Mouse (Mus musculus): ENCODE measurements around the gene Rnf216. TPM values are rescaled to one million over a fixed set of nuclear protein-coding genes. Genes with fewer than 3 reads are reported as not detected.

Rnf216 gene
- total and polyA plus RNA-seq, 3 experiments = 16.4 to 123 (median 30.8) TPM

DNA sequence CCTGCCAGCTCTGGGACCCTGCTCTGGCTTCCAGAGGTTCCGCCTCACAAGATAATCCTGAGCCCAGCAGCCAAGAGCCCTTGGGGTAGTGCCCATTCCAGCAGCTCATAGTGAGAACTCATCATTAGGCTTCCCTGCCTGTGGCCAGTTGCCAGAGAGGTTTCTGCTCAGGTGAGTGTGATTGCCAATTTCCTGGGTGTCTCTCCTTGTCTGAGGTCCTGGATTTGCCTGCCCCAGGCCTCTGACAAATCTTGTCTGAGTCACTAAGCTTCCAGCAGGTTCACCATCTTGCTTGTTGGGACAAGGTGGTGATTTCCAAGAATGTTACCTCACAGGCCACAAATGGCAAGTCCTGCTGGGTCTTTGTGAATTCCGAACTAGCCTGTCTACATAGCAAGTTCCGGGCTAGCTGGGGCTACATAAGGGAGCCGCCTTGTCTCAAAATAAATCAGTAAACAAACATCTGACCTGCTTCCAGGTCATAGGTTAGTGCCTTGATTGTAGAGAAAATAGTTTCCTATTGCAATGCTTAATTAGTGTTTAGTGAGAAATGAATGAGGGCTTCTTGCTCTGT, 12.1 kb upstream of the Rnf216 start:
- Histone ChIP-seq H3K79me2 (ENCODE audit: control insufficient read depth, insufficient read depth, low read length, poor library complexity) (no peaks in the 10 kb centered on the region), H3K4me3 (ENCODE audit: control insufficient read depth in 1 of 2, insufficient read depth in 1 of 2, low read depth in 2 of 2, low read length in 2 of 2) (no peak overlapping the region), H3K27ac (ENCODE audit: control insufficient read depth, low read depth, low read length) (no peak overlapping the region), H3K27me3 (ENCODE audit: control insufficient read depth in 1 of 2, insufficient read depth in 2 of 2, low read length in 2 of 2) (peaks cover 17 to 18% of the 10 kb centered on the region in 2 experiments), H3K36me3 (ENCODE audit: control insufficient read depth in 1 of 2, insufficient read depth in 2 of 2, low read length in 2 of 2) (no peaks in the 10 kb centered on the region), H3K4me1 (ENCODE audit: control insufficient read depth in 1 of 2, insufficient read depth in 2 of 2, low read length in 2 of 2) (no peaks in the 10 kb centered on the region), H3K9me3 (replicated peaks; ENCODE audit: insufficient read depth, low read length) (no peaks in the 10 kb centered on the region), H3K9ac (ENCODE audit: control insufficient read depth, low read depth, low read length, poor library complexity, severe bottlenecking) (no peak overlapping the region)
- TF ChIP-seq TBP (IDR thresholded peaks at IDR 0.05; ENCODE audit: low read depth, low read length) (no peak), MAZ (IDR thresholded peaks at IDR 0.05; ENCODE audit: low read depth, low read length) (no peak), MXI1 (IDR thresholded peaks at IDR 0.05; ENCODE audit: low read depth, low read length) (no peak), ZMIZ1 (IDR thresholded peaks at IDR 0.05; ENCODE audit: low read depth, low read length) (no peak), TAL1 (IDR thresholded peaks at IDR 0.05; ENCODE audit: low read length) (no peak), NRF1 (IDR thresholded peaks at IDR 0.05; ENCODE audit: insufficient read depth, low read depth, low read length, poor library complexity, severe bottlenecking) (no peak)
- DNase-seq (ENCODE audit: low read depth, low spot score) = no peak

DNA sequence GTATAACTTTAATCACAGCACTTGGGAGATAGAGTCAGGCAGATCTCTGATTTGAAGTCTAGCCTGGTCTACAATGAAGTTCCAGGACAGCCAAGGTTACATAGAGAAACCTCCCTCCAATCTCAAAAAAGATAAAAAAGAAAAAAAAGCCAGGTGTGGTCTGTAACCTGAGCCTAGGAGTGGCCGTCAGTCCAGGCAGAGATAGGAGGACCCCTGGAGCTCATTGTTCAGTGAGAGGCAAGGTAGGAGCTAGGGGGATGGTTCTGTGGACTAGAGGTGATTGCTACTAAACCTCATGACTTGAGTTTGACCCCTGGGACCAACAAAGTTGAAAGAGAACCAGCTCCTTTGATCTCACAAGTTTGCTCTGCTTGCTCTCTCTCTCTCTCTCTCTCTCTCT, 9.9 kb upstream of the Rnf216 start:
- Histone ChIP-seq H3K4me3 (ENCODE audit: control insufficient read depth in 1 of 2, insufficient read depth in 1 of 2, low read depth in 2 of 2, low read length in 2 of 2) (no peak overlapping the region), H3K9ac (ENCODE audit: control insufficient read depth, low read depth, low read length, poor library complexity, severe bottlenecking) (no peak overlapping the region), H3K36me3 (ENCODE audit: control insufficient read depth in 1 of 2, insufficient read depth in 2 of 2, low read length in 2 of 2) (no peaks in the 10 kb centered on the region), H3K27me3 (ENCODE audit: control insufficient read depth in 1 of 2, insufficient read depth in 2 of 2, low read length in 2 of 2) (peaks cover 11 to 14% of the 10 kb centered on the region in 2 experiments), H3K79me2 (ENCODE audit: control insufficient read depth, insufficient read depth, low read length, poor library complexity) (no peaks in the 10 kb centered on the region), H3K27ac (ENCODE audit: control insufficient read depth, low read depth, low read length) (no peak overlapping the region), H3K9me3 (replicated peaks; ENCODE audit: insufficient read depth, low read length) (no peaks in the 10 kb centered on the region), H3K4me1 (ENCODE audit: control insufficient read depth in 1 of 2, insufficient read depth in 2 of 2, low read length in 2 of 2) (no peaks in the 10 kb centered on the region)
- no peak for TF ChIP-seq EP300 (IDR thresholded peaks at IDR 0.05; ENCODE audit: low read depth in 1 of 2, low read length in 2 of 2)
- TF ChIP-seq POLR2AphosphoS5 (IDR thresholded peaks at IDR 0.05; ENCODE audit: borderline replicate concordance, low read depth, low read length) = no peak
- no peak for TF ChIP-seq ELF1 (IDR thresholded peaks at IDR 0.05; ENCODE audit: low read depth, low read length)
- no peak for TF ChIP-seq JUND (IDR thresholded peaks at IDR 0.05; ENCODE audit: low read depth, low read length)
- no peak for TF ChIP-seq MAFK (IDR thresholded peaks at IDR 0.05; ENCODE audit: borderline replicate concordance, low read depth, low read length)
- TF ChIP-seq BHLHE40 (IDR thresholded peaks at IDR 0.05; ENCODE audit: borderline replicate concordance, low read depth, low read length) = no peak
- no peak for TF ChIP-seq MYC (IDR thresholded peaks at IDR 0.05; ENCODE audit: low read depth, low read length)
- TF ChIP-seq CHD1 (IDR thresholded peaks at IDR 0.05; ENCODE audit: low read depth, low read length) = no peak
- DNase-seq (ENCODE audit: low read depth, low spot score) = no peak

DNA sequence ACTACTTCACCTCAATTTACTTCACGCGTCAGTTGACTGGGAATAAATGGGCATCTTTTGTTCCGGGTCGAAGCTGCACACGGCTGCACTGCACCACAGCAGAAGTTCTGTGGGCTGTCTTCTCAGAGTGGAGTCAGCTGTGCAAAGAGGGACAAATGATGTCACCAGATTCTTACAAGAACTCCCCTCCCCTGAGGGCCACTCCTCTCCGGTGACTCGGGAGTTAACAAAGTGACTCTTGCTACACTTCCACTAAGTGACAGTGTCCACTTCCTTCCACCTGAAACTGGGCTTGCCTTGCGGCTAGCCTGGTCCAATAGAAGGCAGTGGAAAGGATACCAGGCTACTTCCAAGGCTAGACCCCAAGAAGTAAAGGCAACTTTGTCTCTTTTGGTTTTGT, 9.3 kb upstream of the Rnf216 start:
- H3K4me3 ChIP-seq (ENCODE audit: control insufficient read depth in 1 of 2, insufficient read depth in 1 of 2, low read depth in 2 of 2, low read length in 2 of 2) = no peak overlapping the region
- no peak for TF ChIP-seq ZMIZ1 (IDR thresholded peaks at IDR 0.05; ENCODE audit: low read depth, low read length)
- no peak for TF ChIP-seq MXI1 (IDR thresholded peaks at IDR 0.05; ENCODE audit: low read depth, low read length)
- TF ChIP-seq NELFE (IDR thresholded peaks at IDR 0.05; ENCODE audit: low read depth, low read length) = no peak
- TF ChIP-seq SIN3A (IDR thresholded peaks at IDR 0.05; ENCODE audit: low read length) = no peak
- TF ChIP-seq ELF1 (IDR thresholded peaks at IDR 0.05; ENCODE audit: low read depth, low read length) = no peak
- no peak for TF ChIP-seq MAZ (IDR thresholded peaks at IDR 0.05; ENCODE audit: low read depth, low read length)
- no peak for TF ChIP-seq POLR2AphosphoS5 (IDR thresholded peaks at IDR 0.05; ENCODE audit: borderline replicate concordance, low read depth, low read length)
- no peak for TF ChIP-seq E2F4 (IDR thresholded peaks at IDR 0.05; ENCODE audit: borderline replicate concordance, low read depth, low read length)
- no peak for TF ChIP-seq JUND (IDR thresholded peaks at IDR 0.05; ENCODE audit: low read depth, low read length)
- no peak for TF ChIP-seq NRF1 (IDR thresholded peaks at IDR 0.05; ENCODE audit: insufficient read depth, low read depth, low read length, poor library complexity, severe bottlenecking)
- TF ChIP-seq HCFC1 (IDR thresholded peaks at IDR 0.05; ENCODE audit: low read depth, low read length) = no peak
- no peak for TF ChIP-seq CTCF (IDR thresholded peaks at IDR 0.05 in 2 of 3, conservative IDR thresholded peaks at IDR 0.05 in 1 of 3; ENCODE audit: control insufficient read depth in 1 of 3, insufficient read depth in 1 of 3, low read depth in 2 of 3, low read length in 3 of 3, poor library complexity in 1 of 3, severe bottlenecking in 1 of 3)
- TF ChIP-seq MEF2A (IDR thresholded peaks at IDR 0.05; ENCODE audit: extremely low read depth, insufficient replicate concordance, low read depth, low read length, poor library complexity, severe bottlenecking) = no peak
- no peak for TF ChIP-seq MAX (IDR thresholded peaks at IDR 0.05; ENCODE audit: low read length)
- no peak for TF ChIP-seq MYB (IDR thresholded peaks at IDR 0.05; ENCODE audit: low read depth, low read length)
- TF ChIP-seq RAD21 (IDR thresholded peaks at IDR 0.05; ENCODE audit: low read depth, low read length) = no peak
- no peak for TF ChIP-seq MAFK (IDR thresholded peaks at IDR 0.05; ENCODE audit: borderline replicate concordance, low read depth, low read length)
- TF ChIP-seq TCF12 (IDR thresholded peaks at IDR 0.05; ENCODE audit: low read depth, low read length) = no peak
- no peak for TF ChIP-seq CHD1 (IDR thresholded peaks at IDR 0.05; ENCODE audit: low read depth, low read length)
- peaks cover 11 to 13% of the 10 kb centered on the region in 2 experiments for H3K27me3 ChIP-seq (ENCODE audit: control insufficient read depth in 1 of 2, insufficient read depth in 2 of 2, low read length in 2 of 2)
- no peaks in the 10 kb centered on the region for H3K79me2 ChIP-seq (ENCODE audit: control insufficient read depth, insufficient read depth, low read length, poor library complexity)
- no peaks in the 10 kb centered on the region for H3K36me3 ChIP-seq (ENCODE audit: control insufficient read depth in 1 of 2, insufficient read depth in 2 of 2, low read length in 2 of 2)
- no peak for DNase-seq (ENCODE audit: low read depth, low spot score)
- H3K9ac ChIP-seq (ENCODE audit: control insufficient read depth, low read depth, low read length, poor library complexity, severe bottlenecking) = no peak overlapping the region
- H3K9me3 ChIP-seq (replicated peaks; ENCODE audit: insufficient read depth, low read length) = no peaks in the 10 kb centered on the region
- H3K4me1 ChIP-seq (ENCODE audit: control insufficient read depth in 1 of 2, insufficient read depth in 2 of 2, low read length in 2 of 2) = no peaks in the 10 kb centered on the region
- no peak overlapping the region for H3K27ac ChIP-seq (ENCODE audit: control insufficient read depth, low read depth, low read length)
